Mouse (Mus musculus): ENCODE data around the gene Apbb1.
A peak's percentile ranks its signal among the peaks of the same experiment; 100 is the strongest.

The Apbb1 gene

DNA sequence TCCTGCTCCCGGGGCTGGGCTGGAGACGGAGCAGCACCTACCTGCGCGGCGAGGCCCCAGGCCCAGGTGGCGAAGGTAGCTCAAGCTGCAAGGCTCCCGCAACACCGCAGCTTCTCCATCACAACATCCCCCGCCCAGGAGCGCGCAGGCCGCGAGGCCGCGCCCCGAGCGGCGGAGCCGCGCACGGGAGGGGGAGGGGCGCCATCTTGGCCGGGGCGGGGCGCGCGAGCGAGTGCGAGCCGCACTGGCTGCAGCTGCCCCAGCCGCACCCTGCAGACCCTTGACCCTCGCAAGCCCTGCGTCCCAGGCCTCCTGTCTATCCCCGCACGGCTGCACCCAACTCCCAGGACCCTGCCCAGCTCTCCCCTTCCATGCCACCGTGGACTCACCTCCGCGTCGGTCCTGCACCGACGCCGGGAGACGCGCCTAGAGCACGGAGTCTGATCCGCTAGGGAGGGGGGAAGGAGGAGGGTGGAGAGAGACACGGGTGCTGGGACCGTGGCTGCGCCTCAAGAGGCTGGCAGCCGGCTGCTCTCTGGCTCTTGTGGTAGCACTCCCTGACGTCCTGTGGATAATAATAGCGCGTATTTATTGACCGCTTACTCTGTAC is at the start of gene Apbb1:
TSS of gene Apbb1 (minus strand) at position 560 of the 610 bp plus-strand sequence.
- DNase-seq, result peak; percentile 86

- DNase-seq, result peak; percentile 85
These were observed 47.2 kb upstream of the Apbb1 start for GRCm38 (mm10) chr7:105628633-105629032.

DNA sequence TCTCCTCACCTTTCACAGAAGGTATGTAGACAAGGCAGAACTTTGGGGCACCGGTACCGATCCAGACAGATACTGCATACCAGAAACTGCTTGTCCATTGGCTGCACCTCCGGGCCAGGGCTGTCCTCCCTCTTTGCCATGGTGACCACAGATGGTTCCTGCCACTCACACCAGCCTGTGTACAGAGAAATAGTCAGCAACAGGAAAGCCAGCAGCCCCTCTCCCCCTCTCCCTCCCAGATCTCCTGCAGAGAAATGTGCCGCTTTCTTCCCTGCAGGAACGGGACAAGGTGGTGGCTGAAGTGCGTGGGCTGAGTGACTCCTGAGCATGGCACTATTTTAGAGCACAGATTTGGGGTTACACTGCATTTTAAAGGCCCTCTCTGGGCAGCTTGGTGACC is 43.9 kb upstream of the Apbb1 start:
- DNase-seq, result peak; percentile 29

GRCm38 (mm10) chr7:105621646-105622292 is 40.3 kb upstream of the Apbb1 start:
- no peak for DNase-seq

DNA sequence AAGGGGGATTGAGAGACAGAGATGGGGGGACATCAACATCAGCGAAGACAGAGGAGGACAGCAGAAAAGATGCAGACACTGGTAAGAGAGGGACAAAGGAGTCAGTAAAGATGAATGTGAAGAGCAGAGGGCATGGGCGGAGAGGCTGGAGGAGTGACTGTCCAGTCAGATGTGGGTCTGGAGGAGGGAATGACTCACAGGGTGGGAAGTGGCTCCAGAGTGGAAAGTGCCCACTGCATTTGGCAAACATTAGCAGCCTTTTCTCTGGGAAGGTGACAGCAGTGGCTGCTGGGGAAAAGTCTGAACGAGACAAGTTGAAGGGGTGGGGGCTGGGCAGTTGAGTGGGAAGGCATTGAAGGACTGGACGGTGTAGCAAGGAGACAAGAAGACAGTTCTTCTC is 39.6 kb upstream of the Apbb1 start:
- DNase-seq, result peak; percentile 32

- DNase-seq, result no peak
These were observed 38.2 kb upstream of the Apbb1 start for GRCm38 (mm10) chr7:105619701-105620100.

- no peak for DNase-seq
These were observed 36.4 kb upstream of the Apbb1 start for GRCm38 (mm10) chr7:105617810-105618209.

DNA sequence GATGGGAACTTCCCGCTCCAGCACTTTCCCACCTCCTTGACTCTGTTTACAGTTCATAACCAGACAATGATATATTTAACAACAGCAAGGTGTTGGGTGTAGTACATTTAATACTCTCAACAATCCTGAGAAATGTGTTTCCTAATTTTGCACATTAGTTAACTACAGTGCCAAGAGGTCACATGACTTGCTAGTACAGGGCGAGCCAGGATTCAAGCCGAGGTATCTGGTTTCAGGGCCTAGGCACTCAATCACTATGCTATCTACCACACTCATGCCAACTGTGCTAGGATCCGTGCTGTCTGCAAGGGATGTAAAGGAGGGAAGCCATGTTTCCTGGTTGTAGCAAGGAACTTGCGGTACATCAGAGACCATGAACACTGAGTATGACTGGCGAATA is 35.1 kb upstream of the Apbb1 start:
- DNase-seq, result no peak

- no peak for DNase-seq
These were observed 34.3 kb upstream of the Apbb1 start for GRCm38 (mm10) chr7:105615720-105616119.

- peak; percentile 38 for DNase-seq
These were observed 32.9 kb upstream of the Apbb1 start for GRCm38 (mm10) chr7:105614400-105614799.

- DNase-seq, result no peak
These were observed 30.3 kb upstream of the Apbb1 start for GRCm38 (mm10) chr7:105611767-105612166.

DNA sequence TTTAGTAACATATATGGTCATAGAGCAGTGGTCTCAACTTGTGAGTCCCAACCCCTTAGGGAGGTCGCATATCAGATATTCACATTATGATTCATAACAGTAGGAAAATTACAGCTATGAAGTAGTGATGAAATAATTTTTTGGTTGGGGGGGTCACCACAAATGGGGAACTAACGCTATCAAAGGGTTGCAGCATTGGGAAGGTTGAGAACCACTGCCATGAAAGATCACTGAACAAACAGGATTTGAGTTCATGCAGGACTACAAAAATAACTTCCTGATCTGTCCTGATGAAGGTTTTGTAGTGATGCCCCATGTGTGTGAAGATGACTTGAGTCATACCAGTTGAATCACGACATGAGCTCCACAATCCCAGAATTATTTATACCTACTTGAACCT is 27.0 kb upstream of the Apbb1 start:
- no peak for DNase-seq

GRCm38 (mm10) chr7:105602860-105603623 is 21.6 kb upstream of the Apbb1 start:
- peak; percentile 91 for DNase-seq

- DNase-seq, result no peak
These were observed 8.6 kb upstream of the Apbb1 start for GRCm38 (mm10) chr7:105590097-105590496.

DNA sequence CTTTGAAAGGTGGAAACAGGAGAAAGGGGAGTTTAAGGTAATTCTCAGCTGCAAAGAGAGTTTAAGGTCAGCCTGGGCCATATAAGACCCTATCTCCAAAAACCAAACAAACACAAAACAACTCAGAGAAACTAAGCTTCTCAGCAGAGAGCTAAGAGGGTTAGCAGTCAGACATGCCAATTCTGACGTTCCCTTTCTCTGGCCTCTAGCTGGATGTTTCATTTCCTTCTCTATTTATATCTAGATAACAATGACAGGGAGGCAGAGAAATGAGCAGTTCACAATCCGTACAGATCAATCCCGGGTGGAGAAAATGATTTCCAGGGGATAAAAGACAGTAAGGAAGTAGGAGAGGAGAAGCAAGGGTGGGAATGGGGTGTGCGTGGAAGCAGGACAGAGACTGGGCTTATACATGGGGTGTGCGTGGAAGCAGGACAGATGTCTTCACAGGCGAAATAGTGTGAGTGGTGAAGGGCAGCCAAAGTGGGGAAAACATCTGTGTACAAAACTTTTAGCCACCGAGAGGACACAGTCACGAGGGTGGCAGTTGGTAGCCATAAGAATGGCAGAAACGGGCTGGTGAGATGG is 7.0 kb upstream of the Apbb1 start:
- no peak for DNase-seq

GRCm38 (mm10) chr7:105581959-105582358 is 506 bp upstream of the Apbb1 start:
- DNase-seq, result no peak

DNA sequence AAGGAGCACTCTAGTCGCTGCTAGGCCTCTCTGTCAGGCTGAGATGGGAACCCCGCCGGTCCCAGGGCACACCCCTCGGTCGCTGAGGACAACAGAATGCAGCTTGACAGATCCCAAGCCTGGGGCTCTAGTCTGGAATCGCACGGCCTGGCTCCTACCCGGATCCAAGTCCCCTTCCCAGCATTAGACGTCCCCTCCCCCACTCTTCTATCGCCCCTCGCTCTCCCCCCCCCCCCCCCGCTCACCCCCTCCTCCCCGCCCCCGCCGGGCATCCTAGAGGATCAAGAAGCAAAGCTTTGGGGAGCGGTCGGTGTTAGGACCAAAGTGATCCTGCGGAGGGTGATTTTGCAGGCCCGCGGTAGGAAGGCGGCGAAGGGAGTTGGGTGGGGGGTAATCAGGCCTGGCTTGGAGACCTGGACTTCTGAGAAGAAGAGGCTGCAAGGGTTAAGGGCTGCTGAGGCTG is 795 bp downstream of the Apbb1 start:
- DNase-seq, result peak; percentile 47

- no peak for DNase-seq
These were observed 3.0 kb downstream of the Apbb1 start for GRCm38 (mm10) chr7:105578481-105578880.

GRCm38 (mm10) chr7:105577377-105577871 is 4.0 kb downstream of the Apbb1 start:
- no peak for DNase-seq

DNA sequence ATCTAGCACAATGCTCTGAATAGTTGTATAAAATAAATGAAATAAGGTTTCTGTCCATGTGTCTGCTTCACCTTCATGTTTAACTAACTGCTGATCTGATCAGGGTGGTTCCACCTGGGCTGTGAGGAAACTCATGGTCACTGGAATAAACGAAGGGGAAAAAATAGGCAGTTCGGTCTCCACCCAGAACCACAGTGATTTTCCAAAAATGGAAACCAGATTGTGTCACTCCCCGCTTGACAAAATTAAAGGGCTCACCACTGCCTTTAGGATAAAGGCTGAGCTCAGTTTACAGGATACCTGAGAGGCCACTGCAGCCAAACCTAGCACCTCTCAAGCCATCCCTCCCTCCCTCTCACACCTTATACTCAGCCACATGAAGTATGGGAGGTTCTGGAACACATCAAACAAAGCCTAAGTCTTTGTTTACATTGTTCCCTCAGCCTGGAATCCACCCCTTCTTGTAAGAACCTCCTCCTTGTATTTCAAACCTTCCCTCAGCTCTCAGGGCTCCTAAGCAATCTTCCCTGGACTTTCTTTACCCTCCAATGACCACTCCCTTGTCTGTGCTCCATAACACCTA is 5.2 kb downstream of the Apbb1 start:
- no peak for DNase-seq

GRCm38 (mm10) chr7:105574537-105574936 is 6.9 kb downstream of the Apbb1 start:
- no peak for DNase-seq

GRCm38 (mm10) chr7:105572949-105573348 is 8.5 kb downstream of the Apbb1 start:
- no peak for DNase-seq

- DNase-seq, result no peak
These were observed 10.7 kb downstream of the Apbb1 start for GRCm38 (mm10) chr7:105570756-105571155.
